Mouse (Mus musculus) kidney, embryonic 14.5 days (tissue): ENCODE measurements around the gene Olig2. TPM values are rescaled to one million over a fixed set of nuclear protein-coding genes. Genes with fewer than 3 reads are reported as not detected.

Experiments
- polyA plus RNA-seq: library from polyadenylated mRNA; unstranded; fragments of >200 nt; fragmentation: Nextera tagmentation; extraction: Ambion mirVana; gene quantifications from 2 replicates; pipeline ENCODE4 v1.2.1, GENCODE M21; 2014

The Olig2 gene
- polyA plus RNA-seq, 1 experiment from 2014 or later, result not detected

Other genes starting within 250 kb of the Olig2 start
- gene Synj1, start 214.1 kb upstream of the Olig2 start, polyA plus RNA-seq, result 10.8 and 15.5 TPM in 2 replicates
- 46.9 and 75.6 TPM in 2 replicates for gene Paxbp1, start 180.9 kb upstream of the Olig2 start, polyA plus RNA-seq
- gene 4932438H23Rik, start 130.3 kb upstream of the Olig2 start, polyA plus RNA-seq, result 0.50 TPM in 1 of 2 replicates, not detected in the other
- gene Olig1, start 44.3 kb downstream of the Olig2 start, polyA plus RNA-seq, result not detected in 2 replicates
- 43.7 and 47.2 TPM in 2 replicates for gene Ifnar2, start 147.3 kb downstream of the Olig2 start, polyA plus RNA-seq
- gene Gm21970, start 166.3 kb downstream of the Olig2 start, polyA plus RNA-seq, result not detected in 2 replicates
- 17.4 and 21.3 TPM in 2 replicates for gene Il10rb, start 180.7 kb downstream of the Olig2 start, polyA plus RNA-seq